Mouse (Mus musculus) heart, postnatal 0 days (tissue): ENCODE measurements around the gene Timm50. TPM values are rescaled to one million over a fixed set of nuclear protein-coding genes. Genes with fewer than 3 reads are reported as not detected.

Experiments
- ATAC-seq: fragments of 200-750 bp; cut with Nextera tagmentation; 2 replicates; pipeline ENCODE4 v1.8.0; 2017; ENCODE audit warnings: low read depth, moderate number of reproducible peaks, moderate library complexity; ENCODE audit not compliant: insufficient read depth
- DNase-seq: peaks from one replicate; pipeline ENCODE4 v3.0.0-alpha.2; 2016; ENCODE audit warnings: low spot score
- H3K27ac ChIP-seq: fragments of 300-500 bp; sonication (generic); 2 replicates; pipeline ENCODE4 v1.5.1; 2014; ENCODE audit warnings: low read depth, mild to moderate bottlenecking
- H3K27me3 ChIP-seq: fragments of 300-500 bp; sonication (generic); 2 replicates; pipeline ENCODE4 v1.6.1; 2014; ENCODE audit warnings: low read length, mixed read lengths; ENCODE audit not compliant: control insufficient read depth, insufficient read depth
- H3K36me3 ChIP-seq: fragments of 300-500 bp; sonication (generic); replicated peaks from 2 replicates; pipeline ENCODE4 v1.6.1; 2014; ENCODE audit warnings: low read length, mixed read lengths; ENCODE audit not compliant: control insufficient read depth, insufficient read depth
- H3K4me1 ChIP-seq: fragments of 300-500 bp; sonication (generic); 2 replicates; pipeline ENCODE4 v1.6.1; 2014; ENCODE audit warnings: antibody characterized with exemption; ENCODE audit not compliant: control insufficient read depth, insufficient read depth
- H3K4me2 ChIP-seq: fragments of 300-500 bp; sonication (generic); 2 replicates; pipeline ENCODE4 v1.6.1; 2014; ENCODE audit warnings: low read depth, mild to moderate bottlenecking, low read length, moderate library complexity
- H3K4me3 ChIP-seq: fragments of 300-500 bp; sonication (generic); 2 replicates; pipeline ENCODE4 v1.5.1; 2014; ENCODE audit warnings: low read depth, low read length
- H3K9ac ChIP-seq: fragments of 300-500 bp; sonication (generic); replicated peaks from 2 replicates; pipeline ENCODE4 v1.6.1; 2014; ENCODE audit warnings: low read depth, low read length, mixed read lengths
- H3K9me3 ChIP-seq: fragments of 300-500 bp; sonication (generic); replicated peaks from 2 replicates; pipeline ENCODE4 v1.6.1; 2016; ENCODE audit warnings: low read length; ENCODE audit not compliant: control insufficient read depth
- CTCF ChIP-seq: IDR thresholded peaks from 2 replicates; pipeline ENCODE4 v1.5.1; 2016; ENCODE audit warnings: antibody characterized with exemption, control low read depth, low read depth
- EP300 ChIP-seq: IDR thresholded peaks from 2 replicates; pipeline ENCODE4 v1.6.1; 2016; ENCODE audit warnings: antibody characterized with exemption, low read depth
- WGBS: fragments of 180-500 bp; shearing (Covaris S2); extraction: QIAGEN DNeasy Blood & Tissue Kit; methylation state at CpG from one replicate; pipeline ENCODE4 v1.1.7; 2014; 5-methylcytosine and 5-hydroxymethylcytosine counted together
- polyA plus RNA-seq: library from polyadenylated mRNA; unstranded; fragments of >200 nt; fragmentation: Nextera tagmentation; extraction: Ambion mirVana; gene quantifications from 2 replicates; pipeline ENCODE4 v1.2.1, GENCODE M21; 2015
- total RNA-seq: library from RNA; depleted of rRNA; stranded (reverse); fragments of >200 nt; gene quantifications from 2 replicates; pipeline ENCODE4 v1.2.3, GENCODE M21; 2014; ENCODE audit warnings: low replicate concordance

Gene Timm50
- total and polyA plus RNA-seq, 2 experiments from 2014 or later = 60.6 to 90.1 TPM

- Histone ChIP-seq H3K4me1 (peaks cover 16% of the 10 kb centered on the region), H3K9ac (peak within 1 kb of the TSS; percentile 97), H3K27ac (peak within 1 kb of the TSS; percentile 89), H3K4me2 (peak within 1 kb of the TSS; percentile 97), H3K27me3 (no peaks in the 10 kb centered on the region), H3K4me3 (peak within 1 kb of the TSS; percentile 94), H3K9me3 (no peaks in the 10 kb centered on the region), H3K36me3 (peaks cover 30% of the 10 kb centered on the region)
- ATAC-seq (peak; percentile 96), DNase-seq (peak; percentile 99)
- under 1% methylated on average over 48 of the region's 50 CpGs for WGBS
- TF ChIP-seq EP300 = no peak
- no peak for TF ChIP-seq CTCF
Observed at GRCm38 (mm10) chr7:28350155-28350883, 38.4 kb upstream of the Timm50 start, which contains the start of gene Rps16. Rps16 (plus strand) TSS chr7:28350652.

GRCm38 (mm10) chr7:28348601-28349000, 36.7 kb upstream of the Timm50 start:
- DNase-seq (no peak), ATAC-seq (no peak)
- H3K36me3 ChIP-seq = peaks cover 19% of the 10 kb centered on the region
- no peak overlapping the region for H3K4me2 ChIP-seq
- H3K27ac ChIP-seq = no peak overlapping the region
- H3K4me3 ChIP-seq = no peak overlapping the region
- peaks cover 16% of the 10 kb centered on the region for H3K4me1 ChIP-seq
- no peak overlapping the region for H3K9ac ChIP-seq
- H3K9me3 ChIP-seq = no peaks in the 10 kb centered on the region
- no peak for TF ChIP-seq EP300
- TF ChIP-seq CTCF = no peak
- H3K27me3 ChIP-seq = no peaks in the 10 kb centered on the region
- 73% methylated on average over 7 of the region's 7 CpGs for WGBS

DNA sequence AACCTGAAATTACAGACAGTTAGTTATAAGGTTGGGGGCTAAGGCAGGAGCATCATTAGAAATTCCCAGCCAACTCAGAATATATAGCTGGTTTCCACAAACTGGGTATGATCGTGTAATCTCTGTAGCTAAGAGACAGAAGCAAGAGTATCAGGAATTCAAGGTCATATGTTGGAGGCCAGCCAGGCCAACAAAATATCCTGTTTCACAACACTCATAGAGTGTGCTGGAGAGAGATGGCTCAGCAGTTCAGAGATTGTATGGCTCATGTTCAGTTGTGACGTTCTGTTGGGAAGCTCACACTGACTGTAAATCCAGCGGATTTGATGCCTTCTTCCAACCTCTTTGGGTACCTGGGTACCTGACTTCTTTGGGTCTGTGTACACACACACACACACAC, 35.9 kb upstream of the Timm50 start:
- Histone ChIP-seq H3K9ac (no peak overlapping the region), H3K27me3 (no peaks in the 10 kb centered on the region), H3K27ac (no peak overlapping the region), H3K4me1 (peaks cover 16% of the 10 kb centered on the region), H3K36me3 (peaks cover 11% of the 10 kb centered on the region), H3K4me3 (no peak overlapping the region), H3K9me3 (no peaks in the 10 kb centered on the region), H3K4me2 (no peak overlapping the region)
- WGBS = 33% methylated on average over 3 of the region's 3 CpGs
- DNase-seq (no peak), ATAC-seq (no peak)
- TF ChIP-seq CTCF = no peak

GRCm38 (mm10) chr7:28344637-28345036, 32.8 kb upstream of the Timm50 start:
- Histone ChIP-seq H3K4me3 (no peak overlapping the region), H3K4me1 (peaks cover under 1% of the 10 kb centered on the region; the same call in 1 of the 2 replicates), H3K27ac (no peak overlapping the region), H3K4me2 (no peak overlapping the region), H3K9me3 (no peaks in the 10 kb centered on the region), H3K36me3 (no peaks in the 10 kb centered on the region), H3K27me3 (no peaks in the 10 kb centered on the region), H3K9ac (no peak overlapping the region)
- peak; percentile 49 for DNase-seq
- WGBS = 2% methylated on average over 4 of the region's 4 CpGs
- peak; percentile 84 for TF ChIP-seq CTCF
- no peak for TF ChIP-seq EP300
- ATAC-seq = no peak

DNA sequence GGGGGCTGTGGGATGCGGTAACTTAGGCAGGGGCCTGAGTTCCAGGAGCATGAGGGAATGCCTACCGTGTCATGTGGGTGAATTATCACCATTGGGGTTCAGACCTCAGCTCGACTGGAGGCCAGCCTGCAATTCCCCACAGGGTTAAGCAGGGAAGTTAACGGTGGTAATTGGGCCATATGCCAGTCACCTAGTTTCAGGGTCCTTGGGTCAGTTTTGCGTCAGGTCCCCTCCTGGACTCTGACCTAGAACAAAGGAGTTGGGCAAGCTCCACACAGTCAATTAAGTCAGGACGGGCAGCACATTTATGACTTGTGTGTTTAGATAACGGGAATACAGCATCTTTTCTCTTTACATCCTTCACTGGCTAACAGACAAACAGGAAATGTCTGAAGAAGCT, 29.5 kb upstream of the Timm50 start:
- ATAC-seq (no peak), DNase-seq (no peak)
- H3K4me1 ChIP-seq = peaks cover 5% of the 10 kb centered on the region
- no peaks in the 10 kb centered on the region for H3K36me3 ChIP-seq
- H3K4me2 ChIP-seq = no peak overlapping the region
- H3K27ac ChIP-seq = 0 out of 2 replicates have a peak overlapping the region, but pooled peaks have one; percentile 7
- no peak overlapping the region for H3K4me3 ChIP-seq
- WGBS = 33% methylated on average over 7 of the region's 7 CpGs
- TF ChIP-seq CTCF = no peak
- TF ChIP-seq EP300 = no peak
- no peaks in the 10 kb centered on the region for H3K27me3 ChIP-seq
- no peaks in the 10 kb centered on the region for H3K9me3 ChIP-seq
- no peak overlapping the region for H3K9ac ChIP-seq
